Mouse (Mus musculus): ENCODE measurements around the gene Cav3.

The Cav3 gene

DNA sequence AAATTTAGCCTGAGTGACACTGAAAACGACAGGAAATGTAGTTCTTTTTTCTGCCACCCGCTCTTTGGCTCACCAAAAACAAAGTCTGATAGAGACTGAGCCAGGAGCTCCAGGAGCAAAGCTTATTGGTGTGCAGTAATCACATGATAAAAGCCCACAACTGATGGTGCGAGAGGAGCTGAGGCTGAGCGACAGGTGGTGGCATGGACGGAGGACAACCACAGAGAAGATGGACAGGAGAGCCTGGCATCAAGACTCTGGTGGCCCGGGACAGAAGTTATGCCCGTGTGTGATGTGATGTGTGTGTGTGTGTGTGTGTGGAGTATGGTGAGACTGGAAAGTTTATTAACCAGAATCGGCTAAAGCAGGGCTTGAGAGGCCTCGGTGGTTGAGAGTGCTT, 34.1 kb downstream of the Cav3 start:
- in situ Hi-C loops (cut with MboI; ENCODE audit: unreplicated experiment in 2 of 2) = no loop called here

DNA sequence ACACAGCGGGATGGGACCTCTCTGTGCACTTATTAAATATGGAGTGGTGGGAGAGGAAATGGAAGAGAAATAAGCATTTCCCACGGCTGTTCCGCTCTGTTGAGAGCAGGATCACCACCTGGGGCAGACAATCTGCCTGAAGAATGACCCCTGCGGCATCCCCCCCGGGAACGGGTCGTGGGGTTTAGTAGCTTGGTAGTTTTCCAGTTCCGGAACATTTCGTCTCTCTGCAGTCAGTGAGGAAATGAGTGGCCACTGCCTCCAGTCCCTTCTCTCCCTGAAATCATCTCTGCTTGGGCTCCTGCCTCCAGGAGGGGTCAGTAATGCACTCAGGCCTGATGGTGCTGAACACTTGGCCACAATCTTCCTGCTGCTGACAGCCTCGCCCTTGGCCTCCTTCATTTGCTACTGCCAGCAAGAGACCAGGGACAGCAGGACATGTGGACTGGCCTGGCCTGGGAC, 35.3 kb downstream of the Cav3 start:
- in situ Hi-C loops (cut with MboI; ENCODE audit: unreplicated experiment in 2 of 2) = no loop called here

DNA sequence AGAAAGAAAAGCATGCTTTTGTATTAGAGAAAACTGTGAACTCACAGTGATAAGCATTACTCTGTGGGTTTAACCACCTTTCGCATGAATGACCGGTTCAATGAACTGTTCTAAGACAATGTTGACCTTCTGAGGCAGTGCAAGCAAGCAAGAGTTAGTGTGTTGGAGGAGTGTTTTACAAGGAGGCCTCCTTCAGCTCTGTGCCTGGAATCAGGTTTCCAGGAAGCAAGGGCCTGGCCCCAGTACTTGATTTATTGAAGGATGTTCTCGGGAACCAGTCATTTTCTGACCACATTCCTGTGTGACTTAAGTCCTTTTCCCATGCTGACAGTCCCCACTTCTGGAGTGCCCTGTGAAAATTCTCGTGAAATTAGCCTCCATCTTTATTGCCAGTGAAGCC, 35.9 kb downstream of the Cav3 start:
- in situ Hi-C loops (cut with MboI; ENCODE audit: unreplicated experiment in 2 of 2) = no loop called here

DNA sequence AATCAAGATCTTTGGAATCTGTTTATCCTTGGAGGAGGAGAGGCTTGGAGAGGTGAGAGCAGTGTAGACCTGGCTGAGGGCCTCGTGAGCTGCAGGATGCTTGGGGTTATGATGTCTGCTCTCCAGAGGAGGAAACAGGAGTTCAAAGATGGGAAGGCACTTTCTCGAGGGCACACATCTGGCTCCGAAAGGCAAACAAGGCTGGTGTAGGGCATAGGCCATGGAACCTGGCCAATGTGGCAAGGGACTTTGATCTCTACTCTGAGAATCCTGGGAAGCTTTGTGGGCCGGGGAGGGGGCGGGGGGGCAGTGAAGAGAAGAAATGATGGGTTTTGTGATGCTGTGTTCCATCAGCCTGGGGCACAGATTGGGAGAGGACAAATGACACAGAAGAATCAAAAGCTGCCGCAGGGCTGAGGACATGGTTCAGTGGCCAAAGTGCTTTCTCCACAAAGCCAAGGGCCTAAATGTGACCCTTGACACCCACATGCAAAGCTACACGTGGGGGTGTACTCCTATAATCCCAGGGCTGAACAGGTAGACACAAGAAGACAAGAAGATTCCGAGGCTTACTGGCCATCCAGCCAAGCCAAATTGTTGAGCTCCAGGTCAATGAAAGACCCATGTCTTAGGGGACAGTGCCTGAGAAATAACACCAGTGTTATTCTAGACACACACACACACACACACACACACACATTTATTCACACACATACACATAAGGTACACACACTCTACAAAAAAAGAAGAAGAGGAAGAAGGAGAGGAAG, 37.2 kb downstream of the Cav3 start:
- in situ Hi-C loops (cut with MboI; ENCODE audit: unreplicated experiment in 2 of 2) = no loop called here

DNA sequence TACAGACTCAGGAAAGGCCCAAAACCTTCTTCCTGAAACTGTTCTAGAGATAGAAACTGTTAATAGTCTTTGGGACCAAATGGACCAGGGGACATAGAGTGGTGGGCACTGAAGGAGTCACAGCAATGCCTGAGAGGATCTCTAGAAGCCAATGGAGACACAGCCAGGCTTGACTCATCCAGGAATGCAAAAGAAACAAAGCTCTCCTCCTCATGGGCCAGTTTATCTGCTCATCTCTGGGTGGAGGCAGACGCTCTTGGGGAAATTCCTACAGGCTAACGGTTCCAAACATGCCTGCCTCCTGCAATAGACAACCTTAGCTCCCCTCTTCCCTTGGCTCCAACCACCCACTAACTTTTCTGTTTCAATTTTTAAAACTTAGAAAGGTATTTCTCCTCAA, 38.2 kb downstream of the Cav3 start:
- in situ Hi-C loops (cut with MboI; ENCODE audit: unreplicated experiment in 2 of 2) = no loop called here

DNA sequence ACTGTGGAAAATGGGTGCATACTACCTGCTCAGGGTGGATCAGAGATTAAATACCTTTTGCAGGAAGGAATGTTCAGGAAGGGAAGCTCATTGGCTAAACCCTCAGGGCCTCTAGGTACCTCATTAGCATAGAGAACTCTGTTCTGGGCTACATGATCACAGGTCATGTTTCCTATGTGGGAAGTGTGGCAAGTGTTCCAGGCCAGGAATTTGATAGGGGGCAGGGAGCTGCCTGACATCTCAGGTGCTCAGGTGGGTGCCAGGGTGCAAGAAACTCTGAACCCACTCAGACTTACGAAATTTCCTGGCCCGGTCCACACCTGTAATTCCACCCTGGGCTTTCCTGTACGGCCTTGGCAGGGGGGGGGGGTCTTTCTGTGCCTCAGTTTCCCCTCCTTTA, 39.4 kb downstream of the Cav3 start:
- in situ Hi-C loops (cut with MboI; ENCODE audit: unreplicated experiment in 2 of 2) = no loop called here

DNA sequence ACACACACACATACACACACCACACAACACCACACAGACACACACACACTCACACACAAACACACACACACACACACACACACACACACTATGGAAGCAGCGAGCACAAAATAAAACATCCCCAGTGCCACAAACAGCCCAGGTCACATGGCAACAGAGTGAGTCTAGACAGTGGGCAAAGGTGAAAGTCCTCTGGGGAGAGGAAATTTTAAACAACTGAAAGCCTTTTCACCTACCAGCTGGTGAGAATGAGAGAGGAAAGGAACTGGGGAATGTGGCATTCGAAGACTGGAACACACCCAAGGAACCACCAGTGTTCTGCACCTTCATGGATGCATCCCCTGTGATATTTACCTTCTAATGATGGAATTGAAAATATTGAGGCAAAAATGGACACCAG, 40.2 kb downstream of the Cav3 start:
- in situ Hi-C loops (cut with MboI; ENCODE audit: unreplicated experiment in 2 of 2) = no loop called here

DNA sequence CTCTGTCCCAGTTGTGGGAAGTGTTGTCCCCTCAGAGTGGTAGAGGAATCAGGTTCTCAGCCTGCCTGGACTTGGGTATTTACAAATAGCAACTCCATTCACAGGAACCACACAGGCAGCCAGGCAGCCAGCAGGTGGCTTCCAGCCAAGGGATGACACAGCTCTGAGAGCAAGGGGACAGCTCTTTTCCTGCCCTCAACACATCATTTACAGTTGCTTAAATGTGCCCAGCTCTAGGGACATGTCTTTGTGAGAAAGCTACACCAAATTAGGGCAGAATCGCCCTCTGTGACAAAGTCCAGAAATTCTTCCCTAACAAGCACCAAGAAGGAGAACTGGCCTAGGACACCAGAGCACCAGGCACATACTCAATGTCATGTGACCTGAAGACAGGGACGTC, 41.9 kb downstream of the Cav3 start:
- in situ Hi-C loops (cut with MboI; ENCODE audit: unreplicated experiment in 2 of 2) = no loop called here

DNA sequence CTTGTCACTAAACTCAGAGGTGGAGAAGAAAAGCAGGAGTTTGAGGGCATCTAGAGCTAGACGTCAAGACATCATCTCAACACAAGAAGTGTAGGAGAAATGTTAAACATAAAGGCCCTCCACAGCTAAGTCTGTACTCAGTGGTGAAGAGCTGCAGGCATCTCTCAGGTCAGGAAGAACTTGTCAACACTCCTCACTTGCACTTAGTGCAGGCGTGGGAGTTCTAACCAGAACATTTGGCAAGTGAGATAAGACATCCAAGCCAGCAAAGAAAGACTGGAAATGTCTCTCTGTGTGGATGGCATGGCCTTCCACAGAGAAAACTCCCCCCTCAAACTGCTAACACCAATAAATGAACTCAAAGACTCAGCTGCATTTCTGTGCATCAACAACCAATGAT, 48.3 kb downstream of the Cav3 start:
- in situ Hi-C loops (cut with MboI; ENCODE audit: unreplicated experiment in 2 of 2) = no loop called here

DNA sequence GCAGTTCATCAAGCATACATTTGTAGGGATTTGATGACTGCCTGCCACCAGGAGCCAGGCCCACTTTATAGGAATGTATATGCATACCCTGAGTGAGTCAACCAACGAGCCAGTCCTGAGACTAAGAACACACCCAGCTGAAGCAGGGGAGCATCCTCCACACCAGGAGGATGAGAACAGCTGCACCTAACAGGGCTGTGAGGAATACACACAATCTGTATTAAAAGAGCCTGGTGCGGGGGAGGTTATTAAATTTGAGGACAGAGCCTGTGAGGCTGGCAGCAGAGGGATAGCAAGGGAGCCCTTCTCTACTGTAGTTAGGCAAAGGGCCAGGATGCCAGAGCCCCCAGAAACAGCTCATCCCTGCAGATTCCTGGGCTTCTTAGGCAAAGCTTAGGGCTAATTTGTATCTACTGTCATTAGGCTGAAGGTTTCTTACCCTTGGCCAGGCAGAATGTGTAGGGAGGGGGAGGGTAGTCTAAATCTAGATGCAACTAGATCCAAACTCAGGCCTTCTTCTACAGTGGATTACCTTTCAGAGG, 50.4 kb downstream of the Cav3 start:
- in situ Hi-C loops (cut with MboI; ENCODE audit: unreplicated experiment in 2 of 2) = no loop called here

DNA sequence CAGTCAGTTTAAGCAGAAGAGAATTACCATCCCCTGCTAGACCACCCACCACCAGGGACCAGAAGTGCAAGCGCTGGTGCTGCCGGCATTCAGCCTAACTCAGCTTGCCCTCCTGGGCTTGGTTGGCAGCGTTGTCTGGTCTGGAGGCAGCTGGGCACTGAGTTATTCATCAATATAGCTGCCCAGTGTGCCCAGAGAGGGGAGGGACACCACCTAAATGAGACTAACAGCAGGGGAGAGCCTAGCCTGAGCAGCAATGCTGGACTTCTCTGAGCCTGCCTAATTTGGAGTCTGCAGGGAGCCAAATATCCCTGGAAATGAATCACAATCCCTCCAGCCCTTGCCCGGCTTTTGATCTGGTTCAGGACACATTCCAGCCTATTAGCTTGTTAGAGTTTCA, 51.0 kb downstream of the Cav3 start:
- in situ Hi-C loops (cut with MboI; ENCODE audit: unreplicated experiment in 2 of 2) = no loop called here

DNA sequence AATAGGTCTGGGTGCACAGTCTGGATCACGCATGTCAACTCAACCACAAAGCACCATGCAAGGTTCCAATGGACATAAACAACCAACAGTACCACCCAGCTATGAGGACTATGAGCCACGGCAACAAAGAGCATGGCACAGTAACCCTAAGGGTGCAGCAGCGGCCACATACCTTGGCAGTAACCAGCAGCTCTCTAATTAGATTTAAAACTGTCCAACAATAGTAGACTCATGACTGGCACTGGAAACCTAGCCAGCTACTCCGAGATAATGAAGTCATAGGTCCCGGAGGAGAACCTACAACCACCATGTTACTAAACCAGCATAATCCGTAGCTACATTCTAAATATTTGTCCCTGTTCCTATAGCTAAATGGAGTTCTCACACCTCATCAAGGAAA, 55.3 kb downstream of the Cav3 start:
- in situ Hi-C loops (cut with MboI; ENCODE audit: unreplicated experiment in 2 of 2) = no loop called here

DNA sequence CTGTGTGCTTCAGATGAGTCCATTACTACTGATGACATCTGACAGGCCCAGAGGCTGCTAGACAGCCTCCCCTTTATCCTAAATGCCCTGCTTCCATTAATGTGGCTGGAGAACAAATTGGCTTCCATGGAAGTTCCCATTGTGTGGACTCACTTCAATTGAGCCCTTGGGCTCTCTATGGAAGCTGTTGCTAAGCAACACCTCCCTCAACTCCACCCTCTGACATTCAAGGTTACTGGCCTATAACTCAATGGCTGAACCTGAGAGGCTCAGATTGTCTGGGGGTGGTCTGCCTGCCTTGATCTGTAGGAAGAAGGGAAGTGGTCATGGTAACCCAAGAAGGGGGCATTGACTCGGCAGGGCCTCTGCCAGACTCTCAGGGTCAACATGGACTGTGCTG, 57.2 kb downstream of the Cav3 start:
- in situ Hi-C loops (cut with MboI; ENCODE audit: unreplicated experiment in 2 of 2) = no loop called here

DNA sequence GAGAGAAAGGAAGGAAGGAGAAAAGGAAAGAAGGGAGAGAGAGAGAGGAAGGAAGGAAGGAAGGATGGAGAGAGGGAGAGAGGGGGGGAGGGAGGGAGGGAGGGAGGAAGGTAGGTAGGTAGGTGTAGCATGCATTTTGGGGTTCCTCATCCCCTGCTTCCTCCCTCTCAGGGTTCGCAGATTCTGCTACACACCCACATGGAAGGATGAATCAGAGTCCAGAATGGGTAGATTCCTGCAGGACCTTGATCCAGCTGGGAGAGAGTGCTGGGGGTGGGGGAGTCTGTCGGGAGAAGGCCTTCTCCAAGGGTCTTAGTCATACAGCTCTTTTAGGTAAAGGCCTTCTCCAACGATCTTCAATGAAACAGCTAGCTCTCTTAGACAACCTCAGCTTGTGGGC, 58.3 kb downstream of the Cav3 start:
- in situ Hi-C loops (cut with MboI; ENCODE audit: unreplicated experiment in 2 of 2) = no loop called here

DNA sequence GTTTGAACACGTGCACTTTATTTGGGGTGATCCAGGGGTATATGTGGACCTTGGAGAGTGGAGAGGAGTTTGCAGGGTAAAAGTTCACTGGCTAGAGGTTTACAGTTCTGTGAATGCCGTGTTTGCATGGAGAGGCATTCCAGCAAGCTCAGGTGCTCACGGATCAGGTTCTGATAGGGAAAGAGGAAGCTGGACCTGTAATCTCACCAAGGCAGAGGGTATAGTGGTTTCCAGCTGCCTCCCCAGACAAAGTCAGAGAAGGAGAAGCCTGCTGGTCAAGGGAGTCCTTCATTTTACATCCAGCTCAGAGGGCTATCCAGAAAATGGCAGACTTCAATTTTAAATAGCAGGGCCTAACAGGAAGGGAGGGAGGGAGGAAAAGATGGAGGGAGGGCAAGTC, 58.7 kb downstream of the Cav3 start:
- in situ Hi-C loops (cut with MboI; ENCODE audit: unreplicated experiment in 2 of 2) = no loop called here

Data from v-Abl transformed pro-B cells (cell line).